Mouse (Mus musculus) neural tube, embryonic 12.5 days (tissue): Measurements from ENCODE around the gene Nrxn3. TPM values are rescaled to one million over a fixed set of nuclear protein-coding genes. Genes with fewer than 3 reads are reported as not detected.

Experiments used
- ATAC-seq: fragments of 200-750 bp; cut with Nextera tagmentation; 2 replicates; pipeline ENCODE4 v1.8.0; 2017; ENCODE audit warnings: low read depth, mild to moderate bottlenecking, moderate TSS enrichment, moderate library complexity; ENCODE audit not compliant: low FRiP score
- H3K27ac ChIP-seq: fragments of 300-500 bp; sonication (generic); 2 replicates; pipeline ENCODE4 v1.5.1; 2016
- H3K27me3 ChIP-seq: fragments of 300-500 bp; sonication (generic); replicated peaks from 2 replicates; pipeline ENCODE4 v1.6.1; 2016; ENCODE audit warnings: mild to moderate bottlenecking
- H3K36me3 ChIP-seq: fragments of 300-500 bp; sonication (generic); 2 replicates; pipeline ENCODE4 v1.6.1; 2016; ENCODE audit warnings: mild to moderate bottlenecking
- H3K4me1 ChIP-seq: fragments of 300-500 bp; sonication (generic); 2 replicates; pipeline ENCODE4 v1.6.1; 2016
- H3K4me2 ChIP-seq: fragments of 300-500 bp; sonication (generic); replicated peaks from 2 replicates; pipeline ENCODE4 v1.6.1; 2016; ENCODE audit warnings: mild to moderate bottlenecking
- H3K4me3 ChIP-seq: fragments of 300-500 bp; sonication (generic); 2 replicates; pipeline ENCODE4 v1.5.1; 2016
- H3K9ac ChIP-seq: fragments of 300-500 bp; sonication (generic); 2 replicates; pipeline ENCODE4 v1.6.1; 2016; ENCODE audit warnings: mild to moderate bottlenecking
- H3K9me3 ChIP-seq: fragments of 300-500 bp; sonication (generic); 2 replicates; pipeline ENCODE4 v1.6.1; 2016; ENCODE audit warnings: mild to moderate bottlenecking
- WGBS: fragments of 180-500 bp; shearing (Covaris S2); methylation state at CpG from one replicate; pipeline ENCODE4 v1.1.7; 2016; 5-methylcytosine and 5-hydroxymethylcytosine counted together
- polyA plus RNA-seq: library from polyadenylated mRNA; unstranded; fragments of >200 nt; fragmentation: Nextera tagmentation; extraction: Ambion mirVana; gene quantifications from 2 replicates; pipeline ENCODE4 v1.2.1, GENCODE M21; 2016

Gene Nrxn3
- polyA plus RNA-seq, 1 experiment from 2014 or later, result 57.5 TPM

- no peak overlapping the region for H3K4me3 ChIP-seq
- H3K4me1 ChIP-seq, result no peaks in the 10 kb centered on the region
- H3K9me3 ChIP-seq, result no peaks in the 10 kb centered on the region
- no peak for ATAC-seq
- no peaks in the 10 kb centered on the region for H3K27me3 ChIP-seq
- H3K9ac ChIP-seq, result no peak overlapping the region
- no peak overlapping the region for H3K27ac ChIP-seq
- no peak overlapping the region for H3K4me2 ChIP-seq
- H3K36me3 ChIP-seq, result no peaks in the 10 kb centered on the region
- 62% methylated on average over 4 of the region's 4 CpGs for WGBS
Observed at GRCm38 (mm10) chr12:88738616-88739015, 15.9 kb downstream of the Nrxn3 start.

- Histone ChIP-seq H3K9ac (no peak overlapping the region), H3K9me3 (no peaks in the 10 kb centered on the region), H3K4me2 (no peak overlapping the region), H3K27ac (no peak overlapping the region), H3K27me3 (no peaks in the 10 kb centered on the region), H3K4me1 (no peaks in the 10 kb centered on the region), H3K4me3 (no peak overlapping the region), H3K36me3 (no peaks in the 10 kb centered on the region)
- no peak for ATAC-seq
- WGBS, result 83% methylated on average over 5 of the region's 5 CpGs
Observed at GRCm38 (mm10) chr12:88746788-88747187, 24.1 kb downstream of the Nrxn3 start.

- no peak overlapping the region for H3K9ac ChIP-seq
- H3K4me3 ChIP-seq, result no peak overlapping the region
- no peak for ATAC-seq
- no peaks in the 10 kb centered on the region for H3K9me3 ChIP-seq
- H3K4me2 ChIP-seq, result no peak overlapping the region
- no peak overlapping the region for H3K27ac ChIP-seq
- no peaks in the 10 kb centered on the region for H3K4me1 ChIP-seq
- H3K27me3 ChIP-seq, result no peaks in the 10 kb centered on the region
- WGBS, result 95% methylated on average over 2 of the region's 2 CpGs
- no peaks in the 10 kb centered on the region for H3K36me3 ChIP-seq
Observed at GRCm38 (mm10) chr12:88764791-88765190, 42.1 kb downstream of the Nrxn3 start.

- H3K4me1 ChIP-seq, result no peaks in the 10 kb centered on the region
- no peaks in the 10 kb centered on the region for H3K36me3 ChIP-seq
- no peaks in the 10 kb centered on the region for H3K27me3 ChIP-seq
- no peak overlapping the region for H3K9ac ChIP-seq
- no peak overlapping the region for H3K4me3 ChIP-seq
- no peak overlapping the region for H3K4me2 ChIP-seq
- H3K9me3 ChIP-seq, result no peaks in the 10 kb centered on the region
- WGBS, result 92% methylated on average over 2 of the region's 2 CpGs
- ATAC-seq, result no peak
- H3K27ac ChIP-seq, result no peak overlapping the region
Observed at GRCm38 (mm10) chr12:88774666-88775065, 52.0 kb downstream of the Nrxn3 start.

GRCm38 (mm10) chr12:88778036-88778435 lies 55.4 kb downstream of the Nrxn3 start:
- Histone ChIP-seq H3K9me3 (no peaks in the 10 kb centered on the region), H3K27ac (no peak overlapping the region), H3K27me3 (no peaks in the 10 kb centered on the region), H3K4me1 (no peaks in the 10 kb centered on the region), H3K9ac (no peak overlapping the region), H3K4me2 (no peak overlapping the region), H3K4me3 (no peak overlapping the region), H3K36me3 (no peaks in the 10 kb centered on the region)
- 87% methylated on average over 1 of the region's 1 CpGs for WGBS
- ATAC-seq, result no peak

- no peak overlapping the region for H3K9ac ChIP-seq
- H3K9me3 ChIP-seq, result no peaks in the 10 kb centered on the region
- H3K4me1 ChIP-seq, result peaks cover 15% of the 10 kb centered on the region
- WGBS, result 25% methylated on average over 10 of the region's 10 CpGs
- no peak overlapping the region for H3K27ac ChIP-seq
- H3K36me3 ChIP-seq, result no peaks in the 10 kb centered on the region
- no peaks in the 10 kb centered on the region for H3K27me3 ChIP-seq
- peak overlapping the region; percentile 25 for H3K4me2 ChIP-seq
- H3K4me3 ChIP-seq, result no peak overlapping the region
- ATAC-seq, result peak; percentile 86
Observed at GRCm38 (mm10) chr12:88784199-88785147, 61.8 kb downstream of the Nrxn3 start.

GRCm38 (mm10) chr12:88793314-88793713 lies 70.6 kb downstream of the Nrxn3 start:
- WGBS, result 79% methylated on average over 1 of the region's 1 CpGs
- no peak overlapping the region for H3K4me3 ChIP-seq

GRCm38 (mm10) chr12:88800990-88801655 lies 78.4 kb downstream of the Nrxn3 start:
- no peak overlapping the region for H3K9ac ChIP-seq
- 9% methylated on average over 6 of the region's 6 CpGs for WGBS
- no peak overlapping the region for H3K4me3 ChIP-seq
- peak overlapping the region; percentile 21 for H3K4me2 ChIP-seq
- peaks cover 15% of the 10 kb centered on the region for H3K4me1 ChIP-seq
- H3K36me3 ChIP-seq, result no peaks in the 10 kb centered on the region
- H3K27ac ChIP-seq, result peak overlapping the region; percentile 57; the same call in 1 of the 2 replicates
- peak; percentile 93 for ATAC-seq
- H3K9me3 ChIP-seq, result no peaks in the 10 kb centered on the region
- no peaks in the 10 kb centered on the region for H3K27me3 ChIP-seq

More at GRCm38 (mm10) chr12:88793314-88793713, 70.6 kb downstream of the Nrxn3 start:
- no peak overlapping the region for H3K9ac ChIP-seq
- no peaks in the 10 kb centered on the region for H3K4me1 ChIP-seq
- H3K27me3 ChIP-seq, result no peaks in the 10 kb centered on the region
- H3K36me3 ChIP-seq, result no peaks in the 10 kb centered on the region
- H3K27ac ChIP-seq, result no peak overlapping the region
- ATAC-seq, result no peak
- no peaks in the 10 kb centered on the region for H3K9me3 ChIP-seq
- no peak overlapping the region for H3K4me2 ChIP-seq

GRCm38 (mm10) chr12:88801656-88802007 lies 79.0 kb downstream of the Nrxn3 start:
- no peak overlapping the region for H3K4me3 ChIP-seq
- H3K4me1 ChIP-seq, result peaks cover 15% of the 10 kb centered on the region
- no peaks in the 10 kb centered on the region for H3K9me3 ChIP-seq
- peak overlapping the region; percentile 21; the same call in 1 of the 2 replicates for H3K4me2 ChIP-seq
- 26% methylated on average over 1 of the region's 1 CpGs for WGBS
- no peaks in the 10 kb centered on the region for H3K36me3 ChIP-seq
- H3K9ac ChIP-seq, result no peak overlapping the region
- H3K27ac ChIP-seq, result no peak overlapping the region
- no peaks in the 10 kb centered on the region for H3K27me3 ChIP-seq
- ATAC-seq, result no peak

GRCm38 (mm10) chr12:88808947-88809346 lies 86.3 kb downstream of the Nrxn3 start:
- no peaks in the 10 kb centered on the region for H3K9me3 ChIP-seq
- no peak overlapping the region for H3K4me2 ChIP-seq
- no peak overlapping the region for H3K4me3 ChIP-seq
- no peaks in the 10 kb centered on the region for H3K27me3 ChIP-seq
- H3K36me3 ChIP-seq, result no peaks in the 10 kb centered on the region
- H3K4me1 ChIP-seq, result no peaks in the 10 kb centered on the region
- WGBS, result 93% methylated on average over 1 of the region's 1 CpGs
- no peak for ATAC-seq
- H3K9ac ChIP-seq, result no peak overlapping the region
- no peak overlapping the region for H3K27ac ChIP-seq

GRCm38 (mm10) chr12:88812173-88812572 lies 89.5 kb downstream of the Nrxn3 start:
- Histone ChIP-seq H3K4me1 (no peaks in the 10 kb centered on the region), H3K9ac (no peak overlapping the region), H3K27ac (no peak overlapping the region), H3K36me3 (no peaks in the 10 kb centered on the region), H3K4me3 (no peak overlapping the region), H3K27me3 (no peaks in the 10 kb centered on the region), H3K4me2 (no peak overlapping the region), H3K9me3 (no peaks in the 10 kb centered on the region)
- WGBS, result 55% methylated on average over 5 of the region's 5 CpGs
- no peak; the same call in 1 of the 2 replicates for ATAC-seq

GRCm38 (mm10) chr12:88816865-88817264 lies 94.2 kb downstream of the Nrxn3 start:
- Histone ChIP-seq H3K9ac (no peak overlapping the region), H3K9me3 (no peaks in the 10 kb centered on the region), H3K4me3 (no peak overlapping the region), H3K36me3 (no peaks in the 10 kb centered on the region), H3K27me3 (no peaks in the 10 kb centered on the region), H3K4me2 (no peak overlapping the region), H3K4me1 (peaks cover 5% of the 10 kb centered on the region), H3K27ac (no peak overlapping the region)
- ATAC-seq, result no peak
- WGBS, result 88% methylated on average over 5 of the region's 5 CpGs
